Mouse (Mus musculus): ENCODE measurements at regions not wholly inside any gene's neighbourhood (a gene's known extent, or its start where the extent isn't known, plus 50 kb on each side); places are given as distances from the start of the nearest gene placed in this dataset.

- TF ChIP-seq CTCF (IDR thresholded peaks at IDR 0.05; ENCODE audit: control insufficient read depth, insufficient read depth, insufficient read length) (no peak), MAX (IDR thresholded peaks at IDR 0.05) (no peak), CEBPB (IDR thresholded peaks at IDR 0.05; ENCODE audit: low read depth) (no peak)
Observed at GRCm38 (mm10) chr5:139599191-139599937, 56.1 kb downstream of the Uncx start.
